Mouse (Mus musculus) midbrain, embryonic 11.5 days (tissue): ENCODE data around the gene Myo18b. TPM values are rescaled to one million over a fixed set of nuclear protein-coding genes. Genes with fewer than 3 reads are reported as not detected.

Experiments used
- polyA plus RNA-seq: library from polyadenylated mRNA; unstranded; fragments of >200 nt; fragmentation: Nextera tagmentation; extraction: Ambion mirVana; gene quantifications from 2 replicates; pipeline ENCODE4 v1.2.1, GENCODE M21; 2014

Myo18b gene
- polyA plus RNA-seq, 1 experiment from 2014 or later = 0.48 TPM

Other genes starting within 250 kb of the Myo18b start
- gene Grk3, start 119.4 kb upstream of the Myo18b start, polyA plus RNA-seq = 4.2 and 4.6 TPM in 2 replicates
- not detected in 2 replicates for gene Crybb2, start 173.8 kb upstream of the Myo18b start, polyA plus RNA-seq
- 0.18 TPM in 1 of 2 replicates, not detected in the other for gene Crybb3, start 185.2 kb upstream of the Myo18b start, polyA plus RNA-seq